Mouse (Mus musculus): ENCODE results near the gene Atp1b2. TPM values are rescaled to one million over a fixed set of nuclear protein-coding genes. Genes with fewer than 3 reads are reported as not detected.
A peak's percentile ranks its signal among the peaks of the same experiment; 100 is the strongest.

Gene Atp1b2
- polyA plus RNA-seq, 1 experiment from 2014 or later: 30.4 TPM

- H3K27ac ChIP-seq (replicated peaks): no peak overlapping the region
- peaks cover 14% of the 10 kb centered on the region for H3K36me3 ChIP-seq
- H3K9ac ChIP-seq: no peak overlapping the region
- no peak overlapping the region for H3K4me2 ChIP-seq
- no peak overlapping the region for H3K4me3 ChIP-seq
- 81% methylated on average over 5 of the region's 5 CpGs for WGBS
- peaks cover 38% of the 10 kb centered on the region for H3K4me1 ChIP-seq (replicated peaks)
- no peaks in the 10 kb centered on the region for H3K9me3 ChIP-seq
- no peak for ATAC-seq (ENCODE audit: low read depth)
- H3K27me3 ChIP-seq: no peaks in the 10 kb centered on the region
Observed at GRCm38 (mm10) chr11:69576307-69576706, 29.4 kb downstream of the Atp1b2 start.

- H3K4me1 ChIP-seq (replicated peaks): peaks cover 38% of the 10 kb centered on the region
- H3K4me3 ChIP-seq: no peak overlapping the region
- H3K4me2 ChIP-seq: no peak overlapping the region
- ATAC-seq (ENCODE audit: low read depth): no peak
- H3K27ac ChIP-seq (replicated peaks): no peak overlapping the region
- H3K9me3 ChIP-seq: no peaks in the 10 kb centered on the region
- 0 out of 2 replicates have a peak overlapping the region, but pooled peaks have one; percentile 31 for H3K9ac ChIP-seq
- 68% methylated on average over 3 of the region's 3 CpGs for WGBS
- H3K27me3 ChIP-seq: no peaks in the 10 kb centered on the region
- H3K36me3 ChIP-seq: peaks cover 24% of the 10 kb centered on the region
Observed at GRCm38 (mm10) chr11:69575220-69575619, 30.5 kb downstream of the Atp1b2 start.

- Histone ChIP-seq H3K27me3 (no peaks in the 10 kb centered on the region), H3K9ac (no peak overlapping the region), H3K4me3 (no peak overlapping the region), H3K4me1 (replicated peaks) (peaks cover 17% of the 10 kb centered on the region), H3K9me3 (no peaks in the 10 kb centered on the region), H3K36me3 (peaks cover 60% of the 10 kb centered on the region), H3K4me2 (no peak overlapping the region), H3K27ac (replicated peaks) (no peak overlapping the region)
- no peak for ATAC-seq (ENCODE audit: low read depth)
- 84% methylated on average over 8 of the region's 8 CpGs for WGBS
Observed at GRCm38 (mm10) chr11:69565131-69565530, 40.6 kb downstream of the Atp1b2 start.

GRCm38 (mm10) chr11:69564391-69564790 is 41.4 kb downstream of the Atp1b2 start:
- H3K4me3 ChIP-seq: no peak overlapping the region
- H3K4me1 ChIP-seq (replicated peaks): peaks cover 22% of the 10 kb centered on the region
- H3K36me3 ChIP-seq: peaks cover 52% of the 10 kb centered on the region
- WGBS: 36% methylated on average over 3 of the region's 3 CpGs
- no peaks in the 10 kb centered on the region for H3K9me3 ChIP-seq
- H3K27me3 ChIP-seq: no peaks in the 10 kb centered on the region
- no peak overlapping the region for H3K4me2 ChIP-seq
- no peak overlapping the region for H3K27ac ChIP-seq (replicated peaks)
- ATAC-seq (ENCODE audit: low read depth): no peak
- no peak overlapping the region for H3K9ac ChIP-seq

- Histone ChIP-seq H3K36me3 (peaks cover 49% of the 10 kb centered on the region), H3K9ac (no peak overlapping the region)
Observed at GRCm38 (mm10) chr11:69563373-69563772, 42.4 kb downstream of the Atp1b2 start.

GRCm38 (mm10) chr11:69560896-69561854 is 44.6 kb downstream of the Atp1b2 start:
- Histone ChIP-seq H3K4me3 (peak overlapping the region; percentile 87), H3K9ac (peak overlapping the region; percentile 99), H3K4me1 (replicated peaks) (peaks cover 54% of the 10 kb centered on the region), H3K4me2 (peak overlapping the region; percentile 97), H3K27ac (replicated peaks) (peak overlapping the region; percentile 87), H3K27me3 (no peaks in the 10 kb centered on the region), H3K36me3 (peaks cover 43% of the 10 kb centered on the region), H3K9me3 (no peaks in the 10 kb centered on the region)
- no peak for ATAC-seq (ENCODE audit: low read depth)
- WGBS: 17% methylated on average over 16 of the region's 16 CpGs

More at GRCm38 (mm10) chr11:69563373-69563772, 42.4 kb downstream of the Atp1b2 start:
- Histone ChIP-seq H3K4me2 (no peak overlapping the region), H3K4me3 (no peak overlapping the region), H3K27me3 (no peaks in the 10 kb centered on the region), H3K4me1 (replicated peaks) (peaks cover 32% of the 10 kb centered on the region), H3K27ac (replicated peaks) (no peak overlapping the region), H3K9me3 (no peaks in the 10 kb centered on the region)
- no peak for ATAC-seq (ENCODE audit: low read depth)
- WGBS: 88% methylated on average over 13 of the region's 13 CpGs

GRCm38 (mm10) chr11:69559851-69560765 is 45.6 kb downstream of the Atp1b2 start, which contains the start of gene Efnb3:
TSS of gene Efnb3 (minus strand) at chr11:69560205.
- ATAC-seq (ENCODE audit: low read depth): peak; percentile 51
- Histone ChIP-seq H3K9ac (peak within 1 kb of the TSS; percentile 99), H3K27me3 (no peaks in the 10 kb centered on the region), H3K9me3 (no peaks in the 10 kb centered on the region), H3K4me2 (peak within 1 kb of the TSS; percentile 97), H3K4me1 (replicated peaks) (peaks cover 60% of the 10 kb centered on the region), H3K27ac (replicated peaks) (peak within 1 kb of the TSS; percentile 87), H3K4me3 (peak within 1 kb of the TSS; percentile 87), H3K36me3 (peaks cover 43% of the 10 kb centered on the region)
- WGBS: 1% methylated on average over 58 of the region's 59 CpGs

- ATAC-seq (ENCODE audit: low read depth): no peak
- 19% methylated on average over 5 of the region's 5 CpGs for WGBS
- Histone ChIP-seq H3K27me3 (no peaks in the 10 kb centered on the region), H3K27ac (replicated peaks) (peak overlapping the region; percentile 87), H3K9me3 (no peaks in the 10 kb centered on the region), H3K4me3 (peak overlapping the region; percentile 87), H3K9ac (peak overlapping the region; percentile 99), H3K4me2 (peak overlapping the region; percentile 97), H3K36me3 (peaks cover 43% of the 10 kb centered on the region), H3K4me1 (replicated peaks) (peaks cover 69% of the 10 kb centered on the region)
Observed at GRCm38 (mm10) chr11:69559183-69559582, 46.6 kb downstream of the Atp1b2 start.

GRCm38 (mm10) chr11:69558756-69559155 is 47.0 kb downstream of the Atp1b2 start:
- H3K36me3 ChIP-seq: peaks cover 43% of the 10 kb centered on the region
- peak overlapping the region; percentile 97 for H3K4me2 ChIP-seq
- 0 out of 2 replicates have a peak overlapping the region, but pooled peaks have one; percentile 39 for H3K27ac ChIP-seq (replicated peaks)
- H3K4me1 ChIP-seq (replicated peaks): peaks cover 73% of the 10 kb centered on the region
- peak overlapping the region; percentile 87 for H3K4me3 ChIP-seq
- no peaks in the 10 kb centered on the region for H3K9me3 ChIP-seq
- peak overlapping the region; percentile 99 for H3K9ac ChIP-seq
- 24% methylated on average over 6 of the region's 6 CpGs for WGBS
- no peaks in the 10 kb centered on the region for H3K27me3 ChIP-seq
- no peak for ATAC-seq (ENCODE audit: low read depth)

- Histone ChIP-seq H3K27me3 (no peaks in the 10 kb centered on the region), H3K36me3 (peaks cover 34% of the 10 kb centered on the region), H3K4me1 (replicated peaks) (peaks cover 86% of the 10 kb centered on the region), H3K9me3 (no peaks in the 10 kb centered on the region), H3K4me2 (peak overlapping the region; percentile 97), H3K4me3 (peak overlapping the region; percentile 87), H3K27ac (replicated peaks) (peak overlapping the region; percentile 39), H3K9ac (peak overlapping the region; percentile 99)
- 15% methylated on average over 14 of the region's 14 CpGs for WGBS
- ATAC-seq (ENCODE audit: low read depth): 0 out of 2 replicates have a peak, but pooled peaks have one; percentile 7
Observed at GRCm38 (mm10) chr11:69557381-69557958, 48.3 kb downstream of the Atp1b2 start.

- Histone ChIP-seq H3K9ac (no peak overlapping the region), H3K4me1 (replicated peaks) (peaks cover 79% of the 10 kb centered on the region), H3K27ac (replicated peaks) (peak overlapping the region; percentile 6; the same call in 1 of the 2 replicates), H3K36me3 (peaks cover 23% of the 10 kb centered on the region; the same call in 1 of the 2 replicates), H3K4me3 (no peak overlapping the region), H3K9me3 (no peaks in the 10 kb centered on the region), H3K27me3 (no peaks in the 10 kb centered on the region), H3K4me2 (no peak overlapping the region)
- ATAC-seq (ENCODE audit: low read depth): no peak
- 89% methylated on average over 5 of the region's 5 CpGs for WGBS
Observed at GRCm38 (mm10) chr11:69554539-69555140, 51.1 kb downstream of the Atp1b2 start.
